Mouse (Mus musculus) stomach, embryonic 16.5 days (tissue): ENCODE results near the gene Ccer2. TPM values are rescaled to one million over a fixed set of nuclear protein-coding genes. Genes with fewer than 3 reads are reported as not detected.

Source experiments
- ATAC-seq: fragments of 200-750 bp; cut with Nextera tagmentation; 2 replicates; pipeline ENCODE4 v1.8.0; 2017; ENCODE audit warnings: moderate number of reproducible peaks, moderate TSS enrichment; ENCODE audit not compliant: insufficient read depth, low FRiP score
- H3K27ac ChIP-seq: fragments of 300-500 bp; sonication (generic); 2 replicates; pipeline ENCODE4 v1.5.1; 2014; ENCODE audit warnings: low read length
- H3K27me3 ChIP-seq: fragments of 300-500 bp; sonication (generic); 2 replicates; pipeline ENCODE4 v1.6.1; 2014; ENCODE audit warnings: low read length, control low read depth, mixed read lengths; ENCODE audit not compliant: control insufficient read depth, insufficient read depth
- H3K36me3 ChIP-seq: fragments of 300-500 bp; sonication (generic); 2 replicates; pipeline ENCODE4 v1.6.1; 2014; ENCODE audit warnings: low read length; ENCODE audit not compliant: control insufficient read depth, insufficient read depth
- H3K4me1 ChIP-seq: fragments of 300-500 bp; sonication (generic); 2 replicates; pipeline ENCODE4 v1.6.1; 2014; ENCODE audit warnings: low read length, control low read depth, mixed read lengths; ENCODE audit not compliant: control insufficient read depth, insufficient read depth
- H3K4me2 ChIP-seq: fragments of 300-500 bp; sonication (generic); 2 replicates; pipeline ENCODE4 v1.6.1; 2014; ENCODE audit warnings: low read depth, low read length, mixed read lengths
- H3K4me3 ChIP-seq: fragments of 300-500 bp; sonication (generic); replicated peaks from 2 replicates; pipeline ENCODE4 v1.5.1; 2014; ENCODE audit warnings: mild to moderate bottlenecking, low read length
- H3K9ac ChIP-seq: fragments of 300-500 bp; sonication (generic); 2 replicates; pipeline ENCODE4 v1.6.1; 2014; ENCODE audit warnings: low read length
- H3K9me3 ChIP-seq: fragments of 300-500 bp; sonication (generic); replicated peaks from 2 replicates; pipeline ENCODE4 v1.6.1; 2016; ENCODE audit warnings: low read length, control low read depth; ENCODE audit not compliant: control insufficient read depth
- WGBS: fragments of 180-500 bp; shearing (Covaris S2); extraction: QIAGEN DNeasy Blood & Tissue Kit; methylation state at CpG from one replicate; pipeline ENCODE4 v1.1.7; 2014; 5-methylcytosine and 5-hydroxymethylcytosine counted together
- polyA plus RNA-seq: library from polyadenylated mRNA; unstranded; fragments of >200 nt; fragmentation: Nextera tagmentation; extraction: Ambion mirVana; gene quantifications from 2 replicates; pipeline ENCODE4 v1.2.1, GENCODE M21; 2015

Gene Ccer2
- polyA plus RNA-seq, 1 experiment from 2014 or later = not detected

DNA sequence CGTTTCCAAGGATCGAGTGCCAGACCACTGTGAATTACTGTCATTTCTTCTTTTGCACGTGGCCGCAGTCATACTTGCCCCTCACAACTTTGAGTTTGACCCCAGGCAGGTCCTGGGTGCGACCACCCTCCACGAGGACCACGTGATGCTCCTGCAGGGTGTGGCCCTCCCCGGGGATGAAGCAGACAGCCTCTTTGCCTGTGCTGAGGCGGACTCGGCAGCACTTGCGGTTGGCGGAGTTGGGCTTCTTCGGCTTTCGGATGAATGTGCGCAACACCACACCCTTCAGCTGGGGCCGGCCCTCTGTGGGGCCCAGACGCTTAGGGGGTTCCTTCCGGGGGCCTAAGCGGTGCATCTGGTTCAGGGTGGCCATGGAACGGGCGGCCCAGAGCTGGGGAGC lies 16.1 kb upstream of the Ccer2 start:
- WGBS = 94% methylated on average over 21 of the region's 21 CpGs
- no peak overlapping the region for H3K4me3 ChIP-seq
- H3K9ac ChIP-seq = no peak overlapping the region
- ATAC-seq = no peak
- peaks cover 7% of the 10 kb centered on the region; the same call in 1 of the 2 replicates for H3K4me1 ChIP-seq
- H3K27ac ChIP-seq = no peak overlapping the region
- no peaks in the 10 kb centered on the region for H3K27me3 ChIP-seq
- no peak overlapping the region for H3K4me2 ChIP-seq
- H3K36me3 ChIP-seq = peaks cover 14% of the 10 kb centered on the region; the same call in 1 of the 2 replicates
- no peaks in the 10 kb centered on the region for H3K9me3 ChIP-seq

- peaks cover 14% of the 10 kb centered on the region; the same call in 1 of the 2 replicates for H3K36me3 ChIP-seq
- peaks cover 7% of the 10 kb centered on the region; the same call in 1 of the 2 replicates for H3K4me1 ChIP-seq
- peak overlapping the region; percentile 46; the same call in 1 of the 2 replicates for H3K27ac ChIP-seq
- H3K4me3 ChIP-seq = peak overlapping the region; percentile 75
- H3K4me2 ChIP-seq = peak overlapping the region; percentile 79
- peak overlapping the region; percentile 79 for H3K9ac ChIP-seq
- WGBS = 26% methylated on average over 9 of the region's 9 CpGs
- no peaks in the 10 kb centered on the region for H3K27me3 ChIP-seq
- no peaks in the 10 kb centered on the region for H3K9me3 ChIP-seq
- ATAC-seq = no peak
Observed at GRCm38 (mm10) chr7:28740949-28741348, 15.0 kb upstream of the Ccer2 start.

DNA sequence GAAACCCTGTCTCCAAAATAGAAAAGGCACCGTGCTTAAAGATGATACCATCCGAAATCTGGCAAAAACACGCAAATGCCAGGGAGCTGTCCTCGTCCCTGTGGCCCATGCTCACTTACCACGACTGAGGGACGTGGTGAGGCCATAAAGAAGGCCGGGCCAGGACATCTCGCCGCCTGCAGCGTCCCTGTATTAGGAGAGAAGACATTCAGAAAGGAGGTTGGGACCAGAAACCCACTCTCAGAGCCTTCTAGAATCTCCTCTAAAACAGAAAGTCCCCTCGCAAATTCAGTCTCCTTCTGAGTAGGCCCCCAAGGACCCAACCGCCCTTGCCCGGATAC lies 14.6 kb upstream of the Ccer2 start:
- 0 out of 2 replicates have a peak, but pooled peaks have one; percentile 0 for ATAC-seq
- no peaks in the 10 kb centered on the region for H3K9me3 ChIP-seq
- H3K36me3 ChIP-seq = peaks cover 14% of the 10 kb centered on the region; the same call in 1 of the 2 replicates
- WGBS = under 1% methylated on average over 13 of the region's 13 CpGs
- H3K4me2 ChIP-seq = peak overlapping the region; percentile 79
- peak overlapping the region; percentile 79 for H3K9ac ChIP-seq
- no peaks in the 10 kb centered on the region for H3K27me3 ChIP-seq
- H3K27ac ChIP-seq = peak overlapping the region; percentile 46
- H3K4me1 ChIP-seq = peaks cover 7% of the 10 kb centered on the region; the same call in 1 of the 2 replicates
- H3K4me3 ChIP-seq = peak overlapping the region; percentile 75

GRCm38 (mm10) chr7:28741709-28742438 lies 14.1 kb upstream of the Ccer2 start, which contains the start of the genes Mrps12 and Sars2:
Gene Mrps12 (minus strand): TSS chr7:28741820.
Gene Sars2 (plus strand): TSS chr7:28741992.
- H3K9me3 ChIP-seq = no peaks in the 10 kb centered on the region
- peaks cover 14% of the 10 kb centered on the region; the same call in 1 of the 2 replicates for H3K36me3 ChIP-seq
- peak within 1 kb of the TSS; percentile 86 for H3K9ac ChIP-seq
- no peaks in the 10 kb centered on the region for H3K27me3 ChIP-seq
- peak; percentile 97 for ATAC-seq
- H3K4me2 ChIP-seq = peak within 1 kb of the TSS; percentile 79
- H3K4me3 ChIP-seq = peak within 1 kb of the TSS; percentile 75
- WGBS = 0% methylated on average over 39 of the region's 39 CpGs
- peaks cover 7% of the 10 kb centered on the region; the same call in 1 of the 2 replicates for H3K4me1 ChIP-seq
- peak within 1 kb of the TSS; percentile 82 for H3K27ac ChIP-seq

DNA sequence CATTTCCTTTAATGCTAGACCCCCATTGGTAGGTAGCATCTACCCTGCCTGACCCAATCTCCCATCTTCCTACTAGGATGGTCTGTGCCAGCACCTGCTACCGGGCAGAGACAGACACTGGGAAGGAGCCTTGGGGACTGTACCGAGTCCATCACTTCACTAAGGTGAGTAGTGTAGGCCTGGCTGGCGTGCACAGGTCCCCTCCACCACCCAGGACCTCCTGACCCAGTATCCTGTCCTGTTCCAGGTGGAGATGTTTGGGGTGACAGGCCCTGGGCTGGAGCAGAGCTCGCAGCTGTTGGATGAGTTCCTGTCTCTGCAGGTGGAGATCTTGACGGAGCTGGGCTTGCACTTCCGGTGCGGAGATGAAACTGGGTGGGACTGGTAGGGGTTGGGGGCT lies 6.0 kb upstream of the Ccer2 start:
- no peaks in the 10 kb centered on the region for H3K9me3 ChIP-seq
- H3K4me1 ChIP-seq = no peaks in the 10 kb centered on the region
- 0 out of 2 replicates have a peak, but pooled peaks cover 5% of the 10 kb centered on the region for H3K36me3 ChIP-seq
- H3K9ac ChIP-seq = no peak overlapping the region
- whole genome bisulfite sequencing = 90% methylated on average over 7 of the region's 7 CpGs
- no peak for ATAC-seq
- H3K4me3 ChIP-seq = no peak overlapping the region
- H3K27me3 ChIP-seq = no peaks in the 10 kb centered on the region
- H3K27ac ChIP-seq = no peak overlapping the region
- H3K4me2 ChIP-seq = no peak overlapping the region

DNA sequence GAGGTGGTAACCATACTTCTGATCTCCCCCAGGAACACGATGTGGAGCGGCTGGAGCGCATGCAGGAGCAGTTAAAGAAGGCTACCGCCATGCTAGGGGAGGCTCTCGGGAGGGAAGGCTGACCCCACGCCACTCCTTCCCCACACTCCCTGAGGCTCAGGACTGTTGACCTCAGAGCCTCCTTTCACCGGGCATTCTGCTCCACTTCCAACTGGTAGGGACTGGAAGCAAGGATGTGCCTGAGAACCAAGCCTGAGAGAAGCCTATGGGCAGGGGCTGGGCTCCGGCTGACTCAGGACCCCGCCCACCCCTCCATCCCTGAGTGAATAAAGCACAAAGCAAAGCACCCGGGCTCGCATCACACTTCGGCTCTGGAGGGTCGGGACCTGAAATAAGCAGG lies 2.6 kb downstream of the Ccer2 start:
- Histone ChIP-seq H3K9ac (no peak overlapping the region), H3K27ac (no peak overlapping the region), H3K4me3 (no peak overlapping the region), H3K36me3 (peaks cover 17% of the 10 kb centered on the region), H3K4me2 (no peak overlapping the region), H3K27me3 (peaks cover 6% of the 10 kb centered on the region; the same call in 1 of the 2 replicates), H3K9me3 (no peaks in the 10 kb centered on the region), H3K4me1 (peaks cover 5% of the 10 kb centered on the region)
- no peak for ATAC-seq
- 84% methylated on average over 13 of the region's 13 CpGs for WGBS

DNA sequence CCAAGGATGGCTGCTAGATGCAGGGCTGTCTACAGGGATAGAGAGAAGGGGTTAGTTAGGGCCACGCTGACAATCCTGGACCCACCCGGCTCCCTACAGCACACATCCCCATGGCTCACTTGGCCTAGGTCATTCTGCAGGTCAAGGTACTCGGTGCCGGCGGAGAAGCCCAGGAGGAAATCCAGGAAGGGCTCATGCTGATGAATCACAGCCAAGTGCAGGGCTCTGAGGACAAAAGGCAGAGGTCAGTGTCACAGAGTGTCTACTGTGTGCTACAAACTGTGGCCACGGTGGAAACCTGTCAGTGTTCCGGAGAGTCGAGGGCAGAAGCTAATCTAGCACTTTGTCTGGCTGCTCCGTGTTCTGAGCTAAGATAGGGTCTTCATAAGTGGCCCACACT lies 5.9 kb downstream of the Ccer2 start:
- Histone ChIP-seq H3K4me3 (no peak overlapping the region), H3K4me2 (no peak overlapping the region), H3K4me1 (peaks cover 7% of the 10 kb centered on the region), H3K27ac (no peak overlapping the region), H3K9me3 (no peaks in the 10 kb centered on the region), H3K36me3 (peaks cover 17% of the 10 kb centered on the region), H3K9ac (no peak overlapping the region), H3K27me3 (no peaks in the 10 kb centered on the region)
- ATAC-seq = no peak
- 92% methylated on average over 9 of the region's 9 CpGs for WGBS

DNA sequence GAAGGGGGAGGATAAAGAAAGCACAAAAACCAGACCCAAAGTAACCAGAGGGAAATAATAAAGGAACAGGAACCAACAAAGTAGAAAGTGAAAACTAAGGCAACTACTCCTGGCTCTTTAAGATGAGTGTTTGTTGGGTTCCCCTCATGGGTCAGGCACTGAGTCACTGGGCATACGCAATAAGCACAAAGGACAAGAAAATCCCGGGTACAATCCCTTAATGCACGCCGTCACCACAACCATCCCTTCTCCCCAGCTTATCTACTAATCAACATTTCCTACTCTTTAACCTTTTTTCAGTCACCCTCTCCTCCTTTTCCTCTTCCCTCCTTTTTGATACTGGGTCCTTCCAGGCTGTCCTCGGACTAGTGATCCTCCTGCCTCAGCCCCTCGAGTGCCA lies 9.2 kb downstream of the Ccer2 start:
- Histone ChIP-seq H3K9ac (no peak overlapping the region), H3K4me3 (peak overlapping the region; percentile 87; the same call in 1 of the 2 replicates)

GRCm38 (mm10) chr7:28766173-28766879 lies 10.4 kb downstream of the Ccer2 start, which contains the start of gene Sirt2:
Gene Sirt2 (plus strand): TSS chr7:28766735.
- Histone ChIP-seq H3K9me3 (no peaks in the 10 kb centered on the region), H3K4me3 (peak within 1 kb of the TSS; percentile 87), H3K4me1 (peaks cover 16% of the 10 kb centered on the region), H3K27ac (no peak within 1 kb of the TSS), H3K4me2 (peak within 1 kb of the TSS; percentile 65), H3K27me3 (no peaks in the 10 kb centered on the region), H3K9ac (peak within 1 kb of the TSS; percentile 92), H3K36me3 (peaks cover under 1% of the 10 kb centered on the region; the same call in 1 of the 2 replicates)
- under 1% methylated on average over 45 of the region's 45 CpGs for WGBS
- peak; percentile 98 for ATAC-seq

More for the DNA sequence above, 9.2 kb downstream of the Ccer2 start:
- peaks cover 16% of the 10 kb centered on the region for H3K4me1 ChIP-seq
- WGBS = 74% methylated on average over 6 of the region's 6 CpGs
- peak overlapping the region; percentile 65 for H3K4me2 ChIP-seq
- H3K27me3 ChIP-seq = no peaks in the 10 kb centered on the region
- no peak for ATAC-seq
- no peaks in the 10 kb centered on the region for H3K9me3 ChIP-seq
- H3K36me3 ChIP-seq = peaks cover 5% of the 10 kb centered on the region; the same call in 1 of the 2 replicates
- H3K27ac ChIP-seq = no peak overlapping the region
